Mouse (Mus musculus): Measurements from ENCODE around the gene Zfp488.

Zfp488 gene

DNA sequence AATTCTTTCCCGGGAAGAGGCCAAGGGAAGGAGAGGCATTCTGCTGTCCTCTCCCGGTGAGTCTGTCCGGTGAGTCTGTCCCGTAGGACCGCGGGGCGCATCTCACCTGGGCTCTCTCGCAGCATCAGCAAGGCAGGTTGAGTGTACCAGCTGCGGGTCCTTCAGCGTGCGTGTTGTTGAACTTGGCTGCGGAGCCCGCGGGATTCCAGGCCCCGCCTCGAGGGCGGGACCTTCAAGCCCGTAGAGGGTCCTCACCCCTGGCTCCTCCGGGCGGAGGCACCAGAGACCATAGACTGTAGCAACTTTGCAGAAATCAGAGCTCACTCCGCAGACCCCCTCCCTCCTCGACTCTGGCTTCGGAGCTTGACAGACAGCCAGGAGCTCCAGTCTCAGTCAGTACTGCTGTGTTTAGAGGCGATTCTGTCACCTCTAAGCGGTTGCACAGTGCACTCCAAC is at the start of gene Zfp488:
TSS of gene Zfp488 (minus strand) at position 161 of the 456 bp plus-strand sequence.
- DNase-seq (ENCODE audit: low spot score): peak; percentile 80

DNA sequence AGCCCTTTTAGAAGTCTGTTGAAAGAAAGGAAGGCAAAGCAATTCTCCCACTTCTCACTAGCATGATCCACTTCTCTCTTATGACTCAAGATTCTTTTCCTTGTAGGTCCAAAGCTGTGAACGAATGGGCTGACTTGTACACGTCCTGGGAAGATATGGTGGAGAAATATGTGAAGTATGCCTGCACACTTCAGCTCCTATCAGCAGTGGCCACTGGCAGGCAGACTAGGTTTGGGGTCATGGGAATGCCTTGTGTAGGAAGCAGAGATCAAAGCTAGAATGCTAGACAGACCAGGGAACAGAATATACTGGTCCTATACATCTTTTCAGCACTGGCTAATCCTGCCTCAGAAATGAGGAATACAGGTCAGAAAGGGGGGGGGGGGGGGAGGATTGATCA is 48.1 kb upstream of the Zfp488 start:
- no peak for DNase-seq (ENCODE audit: low spot score)

- DNase-seq (ENCODE audit: low spot score): no peak
Measured at GRCm38 (mm10) chr14:34016938-34017337, 38.4 kb upstream of the Zfp488 start.

DNA sequence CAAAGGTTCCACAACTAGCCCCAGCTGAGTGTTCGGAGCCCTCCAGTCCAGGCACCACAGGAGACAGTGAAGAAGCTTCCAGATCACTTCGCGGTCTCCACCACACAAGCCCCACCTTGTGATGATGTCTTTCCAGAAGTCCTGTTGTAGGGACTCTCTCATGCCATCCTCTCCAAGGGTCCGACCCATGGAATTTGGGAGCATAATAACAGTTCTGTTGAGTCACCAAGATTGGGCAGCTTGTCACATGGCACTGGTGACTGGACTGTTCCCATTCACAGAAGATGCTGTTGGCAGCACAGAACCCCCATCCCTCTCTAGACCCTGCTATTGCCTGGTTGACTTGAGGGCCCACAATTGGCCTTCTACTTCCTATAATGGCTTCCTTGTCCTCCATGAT is 37.8 kb upstream of the Zfp488 start, which contains the start of gene Gm5460:
TSS of gene Gm5460 (plus strand) at position 378 of the 400 bp plus-strand sequence.
- DNase-seq (ENCODE audit: low spot score): no peak

- no peak for DNase-seq (ENCODE audit: low spot score)
Measured at GRCm38 (mm10) chr14:34015063-34015462, 36.5 kb upstream of the Zfp488 start, which contains the start of gene Gm30083. TSS of gene Gm30083 (minus strand) at chr14:34015182.

GRCm38 (mm10) chr14:34002358-34002757 is 23.8 kb upstream of the Zfp488 start:
- DNase-seq (ENCODE audit: low spot score): no peak

DNA sequence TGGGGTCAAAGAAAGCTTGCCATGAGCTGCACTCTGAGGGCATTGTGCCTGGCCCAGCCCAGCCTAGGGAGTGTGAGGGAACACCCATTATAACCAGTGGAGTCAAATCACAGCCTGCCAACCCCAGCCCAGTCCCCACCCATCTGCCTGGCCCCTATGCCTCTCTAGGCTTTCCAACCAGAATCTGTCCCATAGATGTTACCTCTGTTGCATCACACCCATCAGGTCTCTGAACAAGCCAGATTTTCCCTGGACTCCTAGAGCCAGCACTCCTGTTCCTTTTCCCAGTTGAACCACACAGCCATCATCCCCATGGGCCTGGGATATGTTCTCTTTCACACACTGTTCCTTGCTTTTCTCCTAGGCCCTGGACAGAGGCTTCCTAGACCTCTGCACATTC is 22.9 kb upstream of the Zfp488 start:
- no peak for DNase-seq (ENCODE audit: low spot score)

DNA sequence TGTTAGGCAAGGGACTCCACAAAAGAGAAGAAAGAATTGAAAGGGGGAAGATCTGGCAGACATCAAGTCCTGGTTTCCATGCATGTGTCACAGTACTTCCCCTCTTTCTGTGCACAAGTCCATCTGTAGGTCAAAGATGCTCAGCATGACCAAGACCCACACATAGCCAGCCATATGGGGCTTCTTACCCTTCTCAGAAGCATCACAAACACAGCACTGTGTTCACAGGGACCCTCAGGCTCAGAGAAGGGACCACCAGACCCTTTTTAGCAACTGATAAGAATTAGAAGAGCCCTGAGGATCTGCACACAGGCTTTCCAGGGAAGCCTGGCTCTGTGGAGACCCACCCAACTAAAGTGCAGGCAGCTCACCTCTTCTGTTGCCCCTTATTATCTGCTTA is 21.5 kb upstream of the Zfp488 start:
- no peak for DNase-seq (ENCODE audit: low spot score)

DNA sequence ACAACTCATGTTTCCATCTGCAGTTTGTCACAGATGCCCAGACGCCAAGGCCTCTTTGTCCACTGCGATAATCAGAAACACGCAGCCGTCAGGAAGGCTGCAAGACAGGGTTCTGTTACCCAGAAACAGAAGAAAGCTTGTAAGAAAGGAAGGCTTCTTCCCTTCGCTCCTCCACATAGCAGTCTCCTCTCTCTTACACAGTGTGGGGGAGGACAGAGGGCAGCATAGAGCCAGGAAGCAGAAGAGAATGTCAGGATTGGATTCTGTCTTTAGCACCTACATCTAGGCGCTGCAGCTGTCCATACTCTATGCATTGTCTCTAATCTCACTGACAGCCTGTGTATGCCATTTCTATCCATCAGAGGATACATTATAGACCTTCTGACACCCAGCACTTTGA is 18.9 kb upstream of the Zfp488 start:
- DNase-seq (ENCODE audit: low spot score): no peak

DNA sequence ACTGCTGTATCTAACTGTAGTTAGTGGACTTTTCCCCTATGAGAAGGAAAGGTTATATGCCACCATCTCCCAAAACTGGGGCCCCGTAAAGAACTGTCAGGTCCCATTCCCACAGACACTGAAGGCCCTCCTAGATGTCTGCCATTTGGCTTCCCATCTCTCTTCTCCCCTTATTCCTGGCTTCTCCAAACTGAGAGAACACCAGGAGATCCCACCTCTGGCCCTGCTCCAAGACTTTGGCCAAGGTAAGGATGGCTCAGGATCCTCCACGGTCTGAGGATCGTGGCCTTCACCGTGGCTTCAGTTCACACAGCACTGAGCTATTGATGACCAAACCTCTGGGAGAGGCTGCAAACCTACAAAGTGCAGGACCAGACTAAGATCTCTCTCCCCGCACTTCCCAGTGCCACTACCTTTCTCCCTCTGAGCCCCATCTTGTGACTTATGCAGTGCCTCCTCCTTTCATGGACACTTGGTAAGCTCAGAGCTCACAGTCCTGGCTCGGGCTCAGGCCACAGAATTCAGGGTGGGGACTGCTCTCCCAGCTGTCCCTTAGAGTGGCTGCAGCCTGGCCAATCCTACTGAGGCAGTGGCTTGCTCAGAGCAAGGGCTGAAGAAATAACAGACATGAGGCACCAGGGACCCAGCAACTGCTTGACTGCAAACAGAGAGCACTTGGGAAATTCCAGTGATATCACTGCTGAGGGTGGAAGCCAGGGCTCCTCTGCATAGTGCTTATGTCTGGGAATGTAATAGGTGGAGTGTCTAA is 15.1 kb upstream of the Zfp488 start:
- DNase-seq (ENCODE audit: low spot score): no peak

DNA sequence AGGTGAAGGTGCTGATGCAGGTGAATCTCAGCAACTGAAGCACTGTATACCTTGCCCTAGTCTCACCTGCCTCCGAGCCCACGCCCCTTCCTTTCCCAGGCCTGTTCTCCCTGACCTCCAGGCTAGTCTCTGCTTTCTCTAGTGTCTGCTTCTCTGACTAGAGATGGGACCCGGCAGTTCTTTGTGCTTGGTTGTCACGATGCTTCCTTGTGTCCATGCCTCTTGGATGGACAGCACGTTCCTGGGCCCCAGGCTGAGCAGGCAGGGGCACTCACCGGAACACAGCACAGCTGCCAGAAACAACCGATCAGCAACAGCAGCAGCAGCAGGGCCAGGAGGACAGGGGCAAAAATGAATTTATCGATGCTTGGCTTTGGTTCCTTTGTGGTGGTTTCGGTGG is 14.5 kb upstream of the Zfp488 start:
- no peak for DNase-seq (ENCODE audit: low spot score)

GRCm38 (mm10) chr14:33991971-33992370 is 13.4 kb upstream of the Zfp488 start:
- no peak for DNase-seq (ENCODE audit: low spot score)

- no peak for DNase-seq (ENCODE audit: low spot score)
Measured at GRCm38 (mm10) chr14:33989201-33989600, 10.6 kb upstream of the Zfp488 start.

DNA sequence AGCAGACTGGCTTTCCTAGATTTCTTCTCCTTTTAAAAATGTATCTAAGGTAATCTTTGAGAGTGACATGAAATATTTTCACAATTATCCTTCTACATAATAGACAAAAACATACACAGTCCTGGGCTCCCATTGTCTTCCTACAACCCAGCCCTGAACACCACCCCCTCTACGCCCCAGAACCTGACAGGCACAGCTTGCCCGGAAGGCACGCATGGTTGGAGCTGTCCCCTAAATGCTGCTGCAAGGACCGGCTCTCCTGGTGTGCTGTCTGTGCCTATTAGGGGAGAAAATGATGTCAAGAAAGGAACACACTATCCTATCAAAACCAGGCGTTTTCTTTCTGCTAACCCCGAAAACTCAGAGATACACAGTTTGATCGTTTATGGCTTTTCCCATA is 816 bp downstream of the Zfp488 start:
- peak; percentile 72 for DNase-seq (ENCODE audit: low spot score)

DNA sequence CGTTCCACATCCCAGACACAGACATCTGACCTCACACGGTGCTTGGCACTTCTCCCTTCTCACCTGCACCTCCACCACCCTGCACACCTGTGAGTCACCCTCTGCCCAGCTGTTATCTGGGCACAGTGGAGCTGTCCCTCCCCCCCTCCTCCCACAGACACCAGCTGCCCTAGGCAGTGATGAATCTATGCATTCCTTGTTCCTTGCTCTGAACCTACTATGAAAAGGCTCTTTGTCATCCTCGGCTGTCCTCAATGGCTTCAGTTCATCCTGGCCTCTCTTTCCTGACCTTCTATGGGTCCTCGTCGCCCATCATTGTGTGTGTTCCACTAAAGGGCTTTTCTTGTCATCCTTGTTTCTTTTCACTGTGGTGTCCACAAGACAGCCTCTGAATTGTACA is 3.8 kb downstream of the Zfp488 start:
- no peak for DNase-seq (ENCODE audit: low spot score)

DNA sequence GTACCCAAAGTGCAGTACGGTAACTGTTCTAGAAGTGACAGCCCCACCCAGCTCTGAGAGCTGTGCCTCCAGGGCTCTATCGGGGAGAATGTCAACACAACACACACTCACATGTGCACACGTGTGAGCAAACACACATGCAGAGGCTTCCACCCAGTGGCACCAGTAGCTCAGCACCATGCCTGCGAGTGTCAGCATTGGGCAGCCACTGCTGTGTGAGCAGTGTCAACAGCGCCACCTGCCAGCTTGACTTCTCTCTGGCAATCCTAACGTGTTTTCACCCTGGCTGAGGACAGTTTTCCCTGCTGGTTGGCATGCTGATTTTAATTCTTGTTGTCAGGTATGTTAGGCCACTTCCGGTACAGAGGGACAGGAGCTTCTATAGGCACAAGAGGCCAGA is 5.9 kb downstream of the Zfp488 start:
- DNase-seq (ENCODE audit: low spot score): peak; percentile 75

- peak; percentile 37 for DNase-seq (ENCODE audit: low spot score)
Measured at GRCm38 (mm10) chr14:33965675-33966074, 12.9 kb downstream of the Zfp488 start.

DNA sequence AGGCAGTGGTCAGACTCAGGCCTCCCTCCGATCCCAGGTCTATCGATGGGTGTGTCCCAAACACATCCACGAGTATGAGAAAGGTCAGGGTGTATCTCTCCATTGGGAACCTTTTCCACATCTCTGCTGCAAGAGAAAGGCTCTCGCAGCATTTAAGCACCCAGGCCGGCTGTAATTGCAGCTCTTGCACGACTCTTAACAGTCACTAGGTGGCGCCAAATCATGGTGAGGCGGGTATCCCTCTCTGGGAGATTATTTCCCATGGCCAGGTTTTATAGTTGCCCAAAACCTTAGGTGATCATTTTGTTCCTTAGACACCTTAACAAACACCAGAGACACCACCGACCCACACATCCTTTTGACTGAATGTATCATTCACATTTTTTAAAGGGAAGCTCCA is 19.2 kb downstream of the Zfp488 start:
- DNase-seq (ENCODE audit: low spot score): peak; percentile 84

- no peak for DNase-seq (ENCODE audit: low spot score)
Measured at GRCm38 (mm10) chr14:33958841-33959240, 19.7 kb downstream of the Zfp488 start.

- DNase-seq (ENCODE audit: low spot score): no peak
Measured at GRCm38 (mm10) chr14:33958186-33958585, 20.4 kb downstream of the Zfp488 start.

- no peak for DNase-seq (ENCODE audit: low spot score)
Measured at GRCm38 (mm10) chr14:33956055-33956454, 22.5 kb downstream of the Zfp488 start.

GRCm38 (mm10) chr14:33953761-33954160 is 24.8 kb downstream of the Zfp488 start, which contains the start of gene Rbp3:
TSS of gene Rbp3 (plus strand) at chr14:33954003.
- DNase-seq (ENCODE audit: low spot score): peak; percentile 43

GRCm38 (mm10) chr14:33952233-33952981 is 26.2 kb downstream of the Zfp488 start:
- no peak for DNase-seq (ENCODE audit: low spot score)
